ENCODE assay signal across 12 mouse cellular contexts in the genomic region with DNA sequence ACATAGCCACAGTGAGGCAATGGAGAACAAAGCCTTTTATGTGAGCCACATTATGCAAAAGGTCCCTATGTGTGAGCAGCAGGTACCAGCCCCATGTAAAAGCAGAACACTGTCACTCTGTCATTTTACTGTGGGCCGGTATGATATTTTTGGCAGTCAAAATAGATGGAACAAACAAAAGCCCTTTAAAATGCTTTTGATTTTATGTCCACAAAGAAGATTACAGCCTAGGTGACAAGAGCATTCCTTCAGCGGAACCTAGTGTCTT. TPM values are rescaled to one million over a fixed set of nuclear protein-coding genes. Genes with fewer than 3 reads are reported as not detected.
DNase-seq lines count a peak whose midpoint lies in the region; ATAC-seq and TF ChIP-seq lines count a peak whose summit lies in the region.
"Had no signal": no experiment of that assay in that cellular context is flagged by ENCODE, and none has a peak within 500 bp of the region (broad histone marks: within the 10 kb centered on the region; RNA-seq: fewer than 3 reads in every experiment).

No protein-coding gene starts in this region.

- peak; percentile 43; the same call in 1 of the 2 replicates for TF ChIP-seq CTCF in layer of hippocampus, adult 2 months (conservative IDR thresholded peaks at IDR 0.05)
- peak; percentile 14; the same call in 1 of the 2 replicates for TF ChIP-seq CTCF in hindbrain, postnatal 0 days (IDR thresholded peaks at IDR 0.05; ENCODE audit: low read depth)

- no peaks in the 10 kb centered on the region for H3K36me3 ChIP-seq in forebrain, embryonic 11.5 days (ENCODE audit: control insufficient read depth, insufficient read depth, low read length)
- no peaks in the 10 kb centered on the region for H3K36me3 ChIP-seq in hindbrain, postnatal 0 days (ENCODE audit: insufficient read depth, low read length)
- H3K36me3 ChIP-seq in neural tube, embryonic 13.5 days: peaks cover 13% of the 10 kb centered on the region

- H3K27ac ChIP-seq in layer of hippocampus, adult 2 months: peak overlapping the region; percentile 86
- no peak overlapping the region for H3K27ac ChIP-seq in forebrain, embryonic 11.5 days (ENCODE audit: low read depth, low read length)
- peak overlapping the region; percentile 82 for H3K27ac ChIP-seq in hindbrain, postnatal 0 days
- peak overlapping the region; percentile 94 for H3K27ac ChIP-seq in neural tube, embryonic 13.5 days (replicated peaks)

- peak overlapping the region; percentile 72 for H3K9ac ChIP-seq in forebrain, embryonic 11.5 days (ENCODE audit: low read length)
- H3K9ac ChIP-seq in hindbrain, postnatal 0 days (replicated peaks; ENCODE audit: low read length): peak overlapping the region; percentile 71
- H3K9ac ChIP-seq in neural tube, embryonic 13.5 days: peak overlapping the region; percentile 96

- H3K27me3 ChIP-seq in forebrain, embryonic 11.5 days (ENCODE audit: control insufficient read depth, insufficient read depth, low read length): no peaks in the 10 kb centered on the region
- no peaks in the 10 kb centered on the region for H3K27me3 ChIP-seq in hindbrain, postnatal 0 days (ENCODE audit: insufficient read depth, low read length)
- no peaks in the 10 kb centered on the region for H3K27me3 ChIP-seq in neural tube, embryonic 13.5 days

- DNase-seq in layer of hippocampus, adult 2 months (ENCODE audit: low spot score in 2 of 2): no peak
- no peak for DNase-seq in layer of hippocampus, postnatal 10 days (ENCODE audit: low spot score in 2 of 2)
- no peak for DNase-seq in forebrain, embryonic 11.5 days (ENCODE audit: low spot score)
- DNase-seq in hindbrain, postnatal 0 days (ENCODE audit: low spot score): peak; percentile 53
- DNase-seq in thymus, postnatal 25 days: no peak
- DNase-seq in heart, postnatal 25 days (ENCODE audit: low spot score): no peak
- DNase-seq in kidney, postnatal 4 days: no peak
- DNase-seq: gastrocnemius, postnatal 36 days; heart, postnatal 36 days; kidney, postnatal 36 days; liver had no signal

- H3K4me2 ChIP-seq in forebrain, embryonic 11.5 days (ENCODE audit: low read depth, low read length, severe bottlenecking): peak overlapping the region; percentile 62
- H3K4me2 ChIP-seq in hindbrain, postnatal 0 days (ENCODE audit: low read depth, low read length): peak overlapping the region; percentile 67
- H3K4me2 ChIP-seq in neural tube, embryonic 13.5 days: peak overlapping the region; percentile 66

- ATAC-seq in forebrain, embryonic 11.5 days (replicated peaks; ENCODE audit: low FRiP score): no peak
- no peak for ATAC-seq in hindbrain, postnatal 0 days
- ATAC-seq in neural tube, embryonic 13.5 days (ENCODE audit: low read depth): no peak

- no peaks in the 10 kb centered on the region for H3K9me3 ChIP-seq in forebrain, embryonic 11.5 days (ENCODE audit: control insufficient read depth, low read length)
- no peaks in the 10 kb centered on the region for H3K9me3 ChIP-seq in hindbrain, postnatal 0 days (ENCODE audit: low read length)
- no peaks in the 10 kb centered on the region for H3K9me3 ChIP-seq in neural tube, embryonic 13.5 days

- 53% methylated on average over 2 of the region's 2 CpGs for WGBS in forebrain, embryonic 11.5 days
- 28% methylated on average over 2 of the region's 2 CpGs for WGBS in hindbrain, postnatal 0 days
- 29% methylated on average over 2 of the region's 2 CpGs for WGBS in neural tube, embryonic 13.5 days

- peak overlapping the region; percentile 94 for H3K4me3 ChIP-seq in layer of hippocampus, adult 2 months
- H3K4me3 ChIP-seq in forebrain, embryonic 11.5 days (ENCODE audit: low read depth, low read length): peak overlapping the region; percentile 51
- H3K4me3 ChIP-seq in hindbrain, postnatal 0 days (ENCODE audit: low read length): peak overlapping the region; percentile 70
- peak overlapping the region; percentile 88 for H3K4me3 ChIP-seq in neural tube, embryonic 13.5 days

- intact Hi-C loops in heart, postnatal 25 days (cut with DNase I): no loop called here

- peaks cover 3% of the 10 kb centered on the region; the same call in 1 of the 2 replicates for H3K4me1 ChIP-seq in forebrain, embryonic 11.5 days (replicated peaks; ENCODE audit: control insufficient read depth, insufficient read depth, low read length)
- H3K4me1 ChIP-seq in hindbrain, postnatal 0 days (ENCODE audit: insufficient read depth, low read length): peaks cover 12% of the 10 kb centered on the region
- H3K4me1 ChIP-seq in neural tube, embryonic 13.5 days (replicated peaks): peaks cover 42% of the 10 kb centered on the region

RNA-seq across cellular contexts. Expression of a gene that starts 1.7 kb away (rescaled TPM):
- total RNA-seq in layer of hippocampus, adult 2 months (2021): 1,000 to 10,000 TPM; 1,082 to 1,114 TPM
- total RNA-seq in layer of hippocampus, postnatal 10 days (2021): 1,000 to 10,000 TPM; 1,107 to 1,119 TPM
- polyA plus RNA-seq in forebrain, embryonic 11.5 days (2014; fragmentation: Nextera tagmentation; extraction: Ambion mirVana): 164 and 177 TPM in 2 replicates
- total RNA-seq in hindbrain, postnatal 0 days (2014; rRNA removed): 1,090 and 1,101 TPM in 2 replicates
- polyA plus RNA-seq in hindbrain, postnatal 0 days (2015; fragmentation: Nextera tagmentation; extraction: Ambion mirVana): 278 and 289 TPM in 2 replicates
- polyA plus RNA-seq in neural tube, embryonic 13.5 days (2015; fragmentation: Nextera tagmentation; extraction: Ambion mirVana): 356 and 402 TPM in 2 replicates
- total RNA-seq in heart, postnatal 25 days (2021): 1 to 10 TPM; 3.2 to 3.3 TPM

Comparison
In these comparisons a context has a peak if more than half of its experiments do, and no peak if none do; other contexts are left out.
1. RNA of a gene that starts 1.7 kb away (total RNA-seq): 1,107 to 1,119 TPM in layer of hippocampus, postnatal 10 days, 1,082 to 1,114 TPM in layer of hippocampus, adult 2 months and 1,090 to 1,101 TPM in hindbrain, postnatal 0 days; 3.2 to 3.3 TPM in heart, postnatal 25 days; every median in the first group is over 100 times any median in the second.
2. Peak in every context shown above with its lines, with median percentiles within 50 percentile points of each other: H3K4me3 ChIP-seq, H3K4me2 ChIP-seq and H3K9ac ChIP-seq.